Mouse (Mus musculus) small intestine, adult 2 months (tissue): ENCODE data around the gene Ssbp3.

Experiments
- CTCF ChIP-seq: fragments of 200-500 bp; IDR thresholded peaks from 2 replicates; pipeline ENCODE4 v1.5.1; 2012; ENCODE audit warnings: low read depth, mild to moderate bottlenecking, control low read depth, inconsistent platforms, low read length, moderate library complexity, mixed read lengths; ENCODE audit not compliant: insufficient replicate concordance, insufficient read length; ENCODE audit errors: extremely low read depth
- POLR2A ChIP-seq: fragments of 200-500 bp; IDR thresholded peaks from 2 replicates; pipeline ENCODE4 v1.6.1; 2012; ENCODE audit warnings: low read depth, mild to moderate bottlenecking, control low read depth, inconsistent platforms, low read length, moderate library complexity

DNA sequence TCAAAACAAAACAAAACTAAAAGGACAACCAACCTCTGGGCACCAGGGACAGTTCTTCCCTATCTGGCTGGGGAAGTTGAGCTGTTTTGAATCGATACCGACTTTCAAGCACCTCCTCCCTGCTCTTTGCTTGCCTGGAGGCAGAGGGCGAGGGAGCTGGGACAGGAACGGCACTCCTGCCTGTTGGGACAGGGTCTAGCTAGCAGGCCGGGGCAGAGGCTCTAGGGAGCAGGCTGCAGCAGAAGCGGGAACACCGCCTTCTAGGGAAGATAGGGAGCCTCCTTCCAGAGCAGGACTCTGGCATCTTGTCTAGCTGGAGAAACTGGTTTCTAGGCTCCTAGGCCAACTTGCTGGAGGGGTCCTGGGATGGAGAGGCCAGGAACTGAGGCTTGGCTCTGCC lies 70.2 kb downstream of the Ssbp3 start:
- TF ChIP-seq CTCF (no peak), POLR2A (no peak)
